9 mouse cellular contexts compared by ENCODE assay signal in genomic region chr5:141691482-141691975, GRCm38 (mm10).
DNase-seq lines count a peak whose midpoint lies in the region; ATAC-seq lines count a peak whose summit lies in the region.
"Had no signal": no experiment of that assay in that cellular context is flagged by ENCODE, and none has a peak within 500 bp of the region (broad histone marks: within the 10 kb centered on the region; RNA-seq: fewer than 3 reads in every experiment).

No protein-coding gene starts in this region.

- H3K4me2 ChIP-seq in heart, embryonic 12.5 days, result no peak overlapping the region
- no peak overlapping the region for H3K4me2 ChIP-seq in heart, embryonic 14.5 days (ENCODE audit: low read length)
- H3K4me2 ChIP-seq: limb, embryonic 12.5 days had no signal

- H3K27ac ChIP-seq in heart, embryonic 12.5 days (ENCODE audit: poor library complexity, severe bottlenecking), result no peak overlapping the region
- H3K27ac ChIP-seq in heart, embryonic 14.5 days (replicated peaks in 1 of 2; ENCODE audit: control insufficient read depth in 1 of 2, insufficient read depth in 1 of 2, low read depth in 2 of 2, low read length in 2 of 2), result peak overlapping the region; percentile 4 to 19; a peak in 1 of 4 replicates
- H3K27ac ChIP-seq: limb, embryonic 12.5 days had no signal

- peaks cover 33% of the 10 kb centered on the region for H3K4me1 ChIP-seq in heart, embryonic 12.5 days (replicated peaks)
- peaks cover 21 to 27% of the 10 kb centered on the region in 2 experiments for H3K4me1 ChIP-seq in heart, embryonic 14.5 days (ENCODE audit: control insufficient read depth in 2 of 2, insufficient read depth in 2 of 2, low read length in 2 of 2)

- no peaks in the 10 kb centered on the region for H3K36me3 ChIP-seq in heart, embryonic 12.5 days
- H3K36me3 ChIP-seq in heart, embryonic 14.5 days (ENCODE audit: control insufficient read depth, insufficient read depth, low read length), result no peaks in the 10 kb centered on the region
- H3K36me3 ChIP-seq: limb, embryonic 12.5 days had no signal

- WGBS in heart, embryonic 12.5 days, result 55% methylated on average over 7 of the region's 7 CpGs
- WGBS in heart, embryonic 14.5 days, result 44% methylated on average over 7 of the region's 7 CpGs

- DNase-seq in heart, adult 18-20 months, result peak; percentile 80 to 90
- DNase-seq in cerebellum, adult 11 months, result peak; percentile 47
- peak; percentile 29 to 37 for DNase-seq in lung, adult 18-20 months
- DNase-seq in urinary bladder, postnatal 4 days (ENCODE audit: low spot score in 2 of 2), result peak; percentile 66 to 75
- no peak for DNase-seq in thymus, postnatal 14 days
- DNase-seq in left cerebral cortex, postnatal 10 days (ENCODE audit: extremely low spot score in 1 of 2, low spot score in 2 of 2), result no peak

- H3K4me3 ChIP-seq in heart, embryonic 12.5 days, result no peak overlapping the region
- H3K4me3 ChIP-seq in heart, embryonic 14.5 days (ENCODE audit: control insufficient read depth in 1 of 2, insufficient read depth in 1 of 2, low read depth in 1 of 2, low read length in 2 of 2), result no peak overlapping the region
- H3K4me3 ChIP-seq: limb, embryonic 12.5 days had no signal

- intact Hi-C loops in left cerebral cortex, postnatal 10 days (cut with DNase I), result no loop called here

- ATAC-seq in heart, embryonic 12.5 days (ENCODE audit: insufficient number of reproducible peaks, low FRiP score), result no peak
- ATAC-seq in heart, embryonic 14.5 days (ENCODE audit: insufficient number of reproducible peaks, insufficient read depth, low FRiP score, low read depth), result peak; percentile 59

- H3K27me3 ChIP-seq in heart, embryonic 12.5 days (replicated peaks), result no peaks in the 10 kb centered on the region
- no peaks in the 10 kb centered on the region for H3K27me3 ChIP-seq in heart, embryonic 14.5 days (ENCODE audit: control insufficient read depth, insufficient read depth, low read length)

- no peak overlapping the region for H3K9ac ChIP-seq in heart, embryonic 12.5 days
- H3K9ac ChIP-seq in heart, embryonic 14.5 days (ENCODE audit: low read length), result no peak overlapping the region
- H3K9ac ChIP-seq: limb, embryonic 12.5 days had no signal

- 0 out of 2 replicates have a peak, but pooled peaks cover 3% of the 10 kb centered on the region for H3K9me3 ChIP-seq in heart, embryonic 12.5 days (replicated peaks)
- H3K9me3 ChIP-seq in heart, embryonic 14.5 days (ENCODE audit: control insufficient read depth, low read length), result no peaks in the 10 kb centered on the region
- H3K9me3 ChIP-seq: limb, embryonic 12.5 days had no signal

Comparison
In these comparisons a context has a peak if more than half of its experiments do, and no peak if none do; other contexts are left out.
1. DNase-seq: peak in heart, adult 18-20 months (2 of 2), cerebellum, adult 11 months (single experiment), lung, adult 18-20 months (2 of 2) and urinary bladder, postnatal 4 days (2 of 2); none in thymus, postnatal 14 days (single experiment) and left cerebral cortex, postnatal 10 days (0 of 2).